Mouse (Mus musculus): ENCODE measurements at regions not wholly inside any gene's neighbourhood (a gene's known extent, or its start where the extent isn't known, plus 50 kb on each side); places are given as distances from the start of the nearest gene placed in this dataset.

- ATAC-seq (ENCODE audit: insufficient number of reproducible peaks, low FRiP score, low TSS enrichment), result no peak
These were observed 471.1 kb downstream of the Nfib start for GRCm38 (mm10) chr4:82234443-82234842.

- no peak for ATAC-seq (ENCODE audit: insufficient number of reproducible peaks, low FRiP score, low TSS enrichment)
These were observed 479.1 kb downstream of the Nfib start for GRCm38 (mm10) chr4:82226197-82227119.

- ATAC-seq (ENCODE audit: insufficient number of reproducible peaks, low FRiP score, low TSS enrichment), result no peak
These were observed 484.8 kb downstream of the Nfib start for GRCm38 (mm10) chr4:82220724-82221123.

- ATAC-seq (ENCODE audit: insufficient number of reproducible peaks, low FRiP score, low TSS enrichment), result no peak
These were observed 485.3 kb downstream of the Nfib start for GRCm38 (mm10) chr4:82220120-82220714.

DNA sequence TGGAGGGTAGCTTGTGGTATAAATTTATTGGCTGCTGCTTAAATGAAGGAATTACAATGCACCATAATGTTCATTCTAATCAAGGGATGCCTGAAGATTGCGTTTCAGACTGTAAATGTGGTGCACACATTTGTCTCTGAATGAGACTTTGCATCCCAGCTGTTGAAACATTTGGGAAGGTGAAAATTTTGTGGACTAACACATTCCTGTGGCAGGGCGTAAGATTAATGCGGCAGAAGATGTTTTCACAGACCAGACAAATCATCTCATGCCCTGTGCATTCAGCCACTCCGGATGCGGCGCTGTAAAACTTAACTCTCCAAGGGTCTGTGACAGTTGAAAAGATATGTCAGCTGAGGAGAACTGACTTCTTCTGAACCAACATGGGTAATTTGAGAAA is 486.9 kb downstream of the Nfib start:
- ATAC-seq (ENCODE audit: insufficient number of reproducible peaks, low FRiP score, low TSS enrichment), result no peak

- ATAC-seq (ENCODE audit: insufficient number of reproducible peaks, low FRiP score, low TSS enrichment), result no peak
These were observed 498.5 kb downstream of the Nfib start for GRCm38 (mm10) chr4:82207031-82207430.

DNA sequence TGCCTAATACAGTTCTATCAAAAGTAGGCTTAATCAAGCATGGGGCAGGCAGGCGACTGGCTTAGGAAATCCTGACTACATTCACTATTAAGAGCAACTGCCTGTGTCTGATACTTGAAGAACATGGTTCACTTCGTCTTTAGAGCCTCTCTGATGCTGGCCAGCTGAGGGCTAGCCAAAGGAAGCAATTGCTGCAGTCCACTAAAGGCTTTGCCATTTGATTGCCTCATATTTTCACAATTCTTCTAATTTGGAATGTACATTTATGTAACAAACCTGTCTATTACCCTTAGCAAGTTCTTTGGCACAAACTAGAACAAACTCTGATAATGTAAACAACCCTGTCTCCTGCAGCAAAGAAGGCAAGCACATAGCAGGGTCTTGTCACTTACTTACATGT is 505.2 kb downstream of the Nfib start:
- ATAC-seq (ENCODE audit: insufficient number of reproducible peaks, low FRiP score, low TSS enrichment), result no peak

- ATAC-seq (ENCODE audit: insufficient number of reproducible peaks, low FRiP score, low TSS enrichment), result no peak
These were observed 506.4 kb downstream of the Nfib start for GRCm38 (mm10) chr4:82199118-82199517.

- no peak for ATAC-seq (ENCODE audit: insufficient number of reproducible peaks, low FRiP score, low TSS enrichment)
These were observed 507.9 kb downstream of the Nfib start for GRCm38 (mm10) chr4:82197611-82198010.

DNA sequence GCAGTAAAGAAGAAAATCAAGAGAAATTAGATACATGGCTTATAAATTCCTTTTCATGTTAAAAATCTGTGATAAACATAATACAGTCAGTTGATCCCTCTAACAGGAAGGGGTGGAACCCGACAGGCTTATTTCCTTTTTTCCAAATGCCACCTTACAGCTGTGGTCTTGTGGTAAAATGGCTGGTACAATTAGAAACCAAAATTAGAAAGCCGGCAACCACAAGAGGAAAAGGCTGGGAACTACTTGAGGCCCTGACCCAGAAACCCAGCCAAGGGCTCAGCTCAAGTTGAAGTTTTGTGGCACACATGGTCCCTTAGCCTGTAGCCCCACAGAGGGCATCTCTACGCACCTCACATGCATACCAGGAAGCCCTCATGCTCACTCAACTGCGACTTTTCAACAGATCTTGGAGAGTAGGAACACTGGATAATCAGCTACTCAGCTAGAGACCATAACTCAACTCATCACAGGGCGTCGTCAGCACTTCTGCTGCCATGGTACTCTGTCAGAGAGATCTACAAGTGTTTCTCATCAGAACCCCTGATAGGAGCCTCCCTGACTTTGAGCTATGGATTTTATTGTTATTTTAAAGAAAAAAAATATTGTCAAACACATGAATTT is 509.4 kb downstream of the Nfib start:
- ATAC-seq (ENCODE audit: insufficient number of reproducible peaks, low FRiP score, low TSS enrichment), result no peak

- ATAC-seq (ENCODE audit: insufficient number of reproducible peaks, low FRiP score, low TSS enrichment), result no peak
These were observed 511.6 kb downstream of the Nfib start for GRCm38 (mm10) chr4:82193905-82194304.

DNA sequence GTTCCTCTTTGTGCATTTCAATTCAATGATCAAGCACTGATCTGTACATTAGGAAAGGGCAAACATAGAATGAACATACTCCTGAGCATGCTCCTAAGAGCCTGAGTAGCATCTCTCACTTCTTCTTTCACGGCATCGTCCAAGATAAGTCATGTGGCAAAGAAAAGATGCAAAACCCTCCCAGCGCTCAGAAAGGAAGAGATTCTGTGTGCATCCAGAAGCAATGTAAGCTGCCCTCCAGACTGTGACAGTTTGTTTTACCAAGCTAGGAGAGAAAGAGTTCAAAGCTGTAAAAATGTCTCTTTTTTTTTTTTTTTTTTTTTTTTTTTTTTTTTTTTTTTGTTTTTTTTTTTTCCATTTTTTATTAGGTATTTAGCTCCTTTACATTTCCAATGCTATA is 518.7 kb downstream of the Nfib start:
- ATAC-seq (ENCODE audit: insufficient number of reproducible peaks, low FRiP score, low TSS enrichment), result no peak

- no peak for ATAC-seq (ENCODE audit: insufficient number of reproducible peaks, low FRiP score, low TSS enrichment)
These were observed 521.6 kb downstream of the Nfib start for GRCm38 (mm10) chr4:82183974-82184373.

GRCm38 (mm10) chr4:82178112-82178511 is 527.4 kb downstream of the Nfib start:
- ATAC-seq (ENCODE audit: insufficient number of reproducible peaks, low FRiP score, low TSS enrichment), result no peak

GRCm38 (mm10) chr4:82176723-82177122 is 528.8 kb downstream of the Nfib start:
- ATAC-seq (ENCODE audit: insufficient number of reproducible peaks, low FRiP score, low TSS enrichment), result no peak

- ATAC-seq (ENCODE audit: insufficient number of reproducible peaks, low FRiP score, low TSS enrichment), result no peak
These were observed 532.0 kb downstream of the Nfib start for GRCm38 (mm10) chr4:82173461-82174085.

GRCm38 (mm10) chr4:82170930-82171329 is 534.6 kb downstream of the Nfib start:
- ATAC-seq (ENCODE audit: insufficient number of reproducible peaks, low FRiP score, low TSS enrichment), result no peak

DNA sequence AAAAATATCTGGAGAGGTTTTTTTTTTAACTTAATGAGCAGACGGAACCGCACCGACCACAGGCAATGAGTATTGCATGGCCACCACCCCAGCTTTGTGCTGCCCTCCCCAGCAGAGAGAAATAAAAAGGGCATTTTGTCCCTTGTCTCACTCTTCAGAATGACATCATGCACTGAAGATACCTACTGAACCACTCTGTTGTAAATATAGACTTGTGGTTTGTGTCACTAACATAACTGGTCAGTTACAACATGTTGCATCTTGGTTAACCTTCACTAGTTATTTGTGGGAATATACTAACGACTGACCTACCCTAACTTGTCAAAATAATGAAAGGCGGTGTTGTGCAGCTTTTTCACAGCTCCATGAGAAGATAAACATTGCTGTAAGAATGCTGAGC is 537.5 kb downstream of the Nfib start:
- ATAC-seq (ENCODE audit: insufficient number of reproducible peaks, low FRiP score, low TSS enrichment), result no peak

DNA sequence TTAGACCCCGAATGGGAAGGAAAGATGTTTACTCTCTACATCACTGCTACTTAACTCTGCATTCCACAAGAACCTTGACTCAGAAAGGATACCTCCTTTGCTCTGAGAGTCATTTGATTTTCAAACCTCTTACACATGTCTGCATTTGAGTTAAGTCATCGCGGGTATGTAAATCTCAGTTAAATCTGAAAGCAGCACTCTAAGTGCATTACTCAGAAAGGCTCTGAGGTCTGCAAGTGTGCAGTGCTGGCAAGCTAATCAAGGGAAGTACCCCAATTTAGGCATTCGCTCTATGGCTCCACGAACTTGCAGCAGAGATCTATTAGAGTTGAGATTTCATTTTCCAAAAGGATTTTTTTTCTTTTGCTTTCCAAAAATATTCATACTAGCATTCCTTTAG is 538.2 kb downstream of the Nfib start:
- ATAC-seq (ENCODE audit: insufficient number of reproducible peaks, low FRiP score, low TSS enrichment), result no peak

GRCm38 (mm10) chr4:82166826-82167225 is 538.7 kb downstream of the Nfib start:
- ATAC-seq (ENCODE audit: insufficient number of reproducible peaks, low FRiP score, low TSS enrichment), result no peak

GRCm38 (mm10) chr4:82166087-82166486 is 539.5 kb downstream of the Nfib start:
- no peak for ATAC-seq (ENCODE audit: insufficient number of reproducible peaks, low FRiP score, low TSS enrichment)

Measured in cerebellum, adult (tissue).